Mouse (Mus musculus) skeletal muscle tissue, adult 2 months (tissue): ENCODE measurements at regions not wholly inside any gene's neighbourhood (a gene's known extent, or its start where the extent isn't known, plus 50 kb on each side); places are given as distances from the start of the nearest gene placed in this dataset.
A peak's percentile ranks its signal among the peaks of the same experiment; 100 is the strongest.
"Not testable (repeated sequence)": the region's sequence is repeated elsewhere in the genome, so short reads cannot be mapped to it uniquely, and the experiment has no call there.

Source experiments
- DNase-seq: peaks from one replicate; pipeline ENCODE4 v3.0.0-alpha.2; 2012; ENCODE audit warnings: low read depth, low spot score

DNA sequence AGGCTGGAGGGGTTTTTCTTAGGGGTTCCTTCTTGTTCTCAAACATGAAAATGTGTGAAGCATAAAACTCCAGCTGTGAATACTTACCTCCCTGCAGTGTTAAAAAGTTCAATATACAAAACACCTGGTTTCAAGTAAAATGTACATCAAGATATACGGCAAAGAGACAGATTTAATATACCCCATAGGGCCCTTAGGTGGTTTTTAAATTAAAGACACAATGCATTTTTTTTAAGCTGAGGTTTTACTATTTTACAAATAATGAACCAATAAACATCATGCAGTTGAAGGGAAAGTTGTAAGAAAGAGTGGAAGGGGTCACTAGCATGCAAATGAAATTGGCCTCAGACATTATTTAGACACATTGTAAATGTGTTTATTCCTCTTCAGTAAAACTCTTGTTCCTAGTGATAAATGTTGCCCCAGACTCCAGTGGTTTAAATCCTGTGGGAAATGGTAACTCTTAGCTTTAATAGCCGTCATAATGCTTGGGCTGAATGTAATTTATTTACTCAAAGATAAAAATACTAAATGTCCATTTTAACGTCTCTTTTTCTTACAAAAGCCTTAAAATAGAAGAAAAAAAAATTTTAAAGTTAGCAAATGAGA lies 1337.9 kb downstream of the Efnb2 start:
- no peak for DNase-seq

DNA sequence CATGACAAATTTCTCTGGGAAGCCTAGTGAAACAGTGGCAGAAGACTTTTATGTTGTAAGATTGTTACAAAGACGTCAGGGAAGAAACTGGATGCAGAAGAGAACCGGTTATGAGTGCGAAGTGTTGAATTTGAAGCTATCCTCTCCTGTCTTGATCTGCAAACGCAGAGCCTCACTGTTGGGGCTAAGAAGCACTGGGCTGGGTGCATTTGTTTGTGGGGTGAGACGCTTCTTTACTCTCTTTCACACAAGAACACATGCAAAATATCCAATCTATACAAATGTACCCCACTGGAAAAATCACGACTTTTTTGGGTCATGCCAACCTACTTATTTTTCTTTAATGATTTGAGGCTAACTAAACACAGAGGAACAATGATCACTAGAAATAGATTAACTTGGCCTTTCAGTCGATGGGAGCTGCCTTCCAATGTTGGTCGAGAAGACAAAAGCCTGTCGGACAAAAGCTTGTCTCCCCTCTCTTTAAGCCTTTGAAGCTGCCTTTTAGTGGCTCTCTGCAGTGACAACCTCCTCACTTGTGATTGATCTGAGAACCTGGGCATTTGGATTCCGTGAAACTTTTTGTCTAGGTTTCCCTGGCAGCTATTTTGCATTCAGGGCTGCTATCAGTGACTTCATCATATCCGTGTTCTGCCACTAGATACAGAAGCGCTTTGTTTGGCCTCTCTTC lies 1338.5 kb downstream of the Efnb2 start:
- DNase-seq = no peak

DNA sequence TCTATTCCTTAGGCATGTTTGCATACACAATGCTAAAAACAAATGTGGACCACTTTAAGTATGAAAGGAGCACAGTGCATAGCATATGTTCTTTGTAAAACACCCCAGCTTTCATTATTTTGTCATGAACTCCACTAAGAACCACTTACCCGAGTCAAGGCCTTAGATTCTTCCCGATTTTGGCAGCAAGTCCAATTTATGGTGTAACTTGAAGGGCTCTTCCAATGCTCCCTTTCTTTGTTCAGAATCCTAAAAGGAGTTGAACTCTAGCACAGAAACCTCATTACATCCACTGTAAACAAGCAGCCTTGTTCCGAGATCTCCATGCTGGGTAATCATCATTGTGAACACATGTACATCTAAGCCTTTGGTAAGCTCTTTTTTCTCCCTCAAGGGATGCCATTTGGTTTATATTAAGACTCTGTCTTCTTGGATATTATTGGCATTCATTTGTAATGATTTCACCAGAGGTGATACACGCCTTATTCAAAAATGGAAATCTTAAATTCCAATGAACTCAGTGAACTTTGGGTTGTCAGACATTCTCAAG lies 1344.2 kb downstream of the Efnb2 start:
- DNase-seq = no peak

DNA sequence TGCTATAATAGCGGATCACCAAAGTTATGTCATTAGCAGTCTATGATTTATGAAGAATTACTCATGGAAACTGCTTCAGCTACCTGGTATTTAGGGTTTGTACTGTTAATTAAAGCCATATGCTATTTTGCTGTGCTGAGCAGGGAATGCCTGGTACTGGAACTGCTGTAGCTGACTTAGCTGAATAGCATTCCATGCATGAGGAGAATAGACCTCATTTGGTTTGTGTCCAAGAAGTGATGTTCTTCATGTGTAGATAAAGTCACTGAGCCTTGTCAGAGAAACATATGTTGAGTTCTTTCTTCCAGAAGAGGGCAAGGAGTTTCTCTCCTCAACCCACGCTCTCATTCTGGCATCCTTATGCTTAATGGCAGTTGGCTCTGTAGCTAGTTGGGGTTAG lies 1351.8 kb downstream of the Efnb2 start:
- DNase-seq = no peak

DNA sequence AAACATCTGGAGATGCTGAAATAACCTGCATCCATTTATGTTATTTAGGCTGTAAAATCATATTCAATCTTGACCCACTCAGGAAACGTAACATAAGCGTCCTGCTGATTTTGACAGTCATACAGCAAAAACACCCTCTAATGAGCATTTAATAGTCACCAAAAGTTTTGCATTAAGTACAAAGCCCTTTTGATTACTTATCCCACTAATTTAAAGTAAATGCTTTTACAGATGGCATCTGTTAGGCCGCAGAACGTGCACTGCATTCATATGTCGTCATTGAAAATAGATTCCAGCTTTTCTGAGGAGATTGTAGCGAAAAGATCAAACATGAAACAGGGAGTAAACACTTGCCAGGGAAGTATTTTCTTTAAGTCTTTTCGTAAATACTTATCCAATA lies 1371.7 kb downstream of the Efnb2 start:
- no peak for DNase-seq

DNA sequence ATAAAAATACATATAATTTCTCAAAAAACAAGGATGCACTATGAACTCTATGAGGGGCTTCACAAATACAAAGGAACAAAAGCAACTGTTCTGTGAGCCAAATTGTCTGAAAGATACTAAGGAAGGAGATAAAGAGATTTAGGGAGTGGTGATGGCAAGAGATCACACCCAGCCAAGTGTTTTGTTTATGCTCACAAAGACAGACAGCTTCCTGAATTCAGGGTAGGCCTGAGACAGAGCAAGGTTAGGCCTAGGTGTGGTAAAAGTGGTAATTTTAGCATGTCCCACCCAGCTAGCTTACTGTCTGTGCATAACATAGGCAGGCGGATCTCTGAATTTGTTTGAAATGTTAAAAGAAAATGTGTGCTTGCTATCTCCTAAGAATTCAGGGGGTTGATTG lies 1374.5 kb downstream of the Efnb2 start:
- no peak for DNase-seq

DNA sequence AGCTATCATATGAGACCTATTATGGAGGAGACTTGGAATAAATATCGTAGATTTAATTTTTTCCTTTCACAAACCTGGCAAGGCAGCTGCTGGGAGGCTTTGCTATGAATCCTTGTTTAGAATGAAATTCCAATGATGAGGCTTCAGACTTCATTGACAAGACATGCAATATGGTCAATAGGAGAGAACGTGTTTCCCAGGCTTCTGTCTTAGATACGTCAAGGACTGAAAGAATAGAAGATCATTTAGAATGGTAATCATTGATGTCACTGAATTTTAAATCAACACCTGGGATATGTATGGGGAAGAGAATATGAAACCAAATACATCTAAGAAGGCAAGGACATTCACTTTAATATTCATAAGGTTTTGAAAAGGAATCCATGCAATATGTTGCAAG lies 1393.6 kb downstream of the Efnb2 start:
- DNase-seq = no peak

DNA sequence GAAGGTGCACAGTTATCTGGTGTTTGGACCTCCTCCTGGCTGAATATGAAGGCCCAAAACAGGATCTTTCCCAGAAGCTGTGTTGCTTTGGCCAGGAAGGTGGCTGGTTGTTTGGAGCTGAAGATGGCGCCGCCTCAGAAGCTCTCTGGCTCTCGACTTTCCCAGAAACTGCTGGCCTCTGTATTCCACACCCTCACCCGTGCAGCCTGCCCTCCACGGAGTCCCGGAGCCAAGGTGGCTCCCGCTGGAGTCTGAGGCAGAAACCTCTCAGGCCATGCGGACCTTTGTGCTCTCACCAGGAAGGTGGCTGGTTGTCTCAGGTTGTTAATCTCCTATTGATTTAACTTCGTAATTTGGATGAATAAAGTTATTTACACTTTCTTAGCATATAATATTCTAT lies 1406.7 kb downstream of the Efnb2 start:
- not testable (repeated sequence) for DNase-seq

DNA sequence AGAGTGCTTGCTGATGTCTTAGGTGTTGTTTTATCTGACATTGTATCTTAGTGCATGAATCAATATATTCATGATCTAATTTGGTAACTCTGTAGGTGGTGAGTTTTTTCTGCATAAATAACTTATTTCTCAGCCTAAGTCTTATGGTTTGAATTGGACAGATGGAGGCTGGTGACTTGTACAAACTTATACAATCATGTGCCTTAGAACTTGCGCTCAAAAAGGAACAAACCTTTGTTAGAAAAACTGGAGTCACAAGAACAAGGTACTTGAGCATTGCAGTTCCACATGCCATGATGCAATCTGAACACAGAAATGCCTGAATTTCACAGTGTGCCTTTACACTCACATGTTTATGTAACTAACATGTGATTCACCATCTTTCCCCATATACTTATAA lies 1420.7 kb downstream of the Efnb2 start:
- no peak for DNase-seq

DNA sequence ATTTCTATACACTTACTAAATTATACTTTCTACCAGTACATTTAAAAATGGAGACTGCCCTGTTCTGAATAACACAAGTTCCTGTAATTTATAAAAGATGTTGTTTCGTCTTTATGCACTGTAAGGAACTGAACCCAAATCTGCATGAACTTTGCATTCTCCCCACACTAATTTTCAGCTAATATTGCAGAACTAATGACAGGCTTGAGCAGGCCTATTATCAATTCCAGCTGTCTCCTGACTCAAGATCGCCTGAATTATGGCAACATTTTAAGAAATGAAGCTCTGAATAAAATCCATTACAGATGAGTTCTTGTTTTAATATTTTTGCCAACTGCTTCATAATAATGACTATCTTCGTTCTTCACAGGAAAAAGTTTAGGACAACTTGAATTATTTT lies 1427.0 kb downstream of the Efnb2 start:
- no peak for DNase-seq

DNA sequence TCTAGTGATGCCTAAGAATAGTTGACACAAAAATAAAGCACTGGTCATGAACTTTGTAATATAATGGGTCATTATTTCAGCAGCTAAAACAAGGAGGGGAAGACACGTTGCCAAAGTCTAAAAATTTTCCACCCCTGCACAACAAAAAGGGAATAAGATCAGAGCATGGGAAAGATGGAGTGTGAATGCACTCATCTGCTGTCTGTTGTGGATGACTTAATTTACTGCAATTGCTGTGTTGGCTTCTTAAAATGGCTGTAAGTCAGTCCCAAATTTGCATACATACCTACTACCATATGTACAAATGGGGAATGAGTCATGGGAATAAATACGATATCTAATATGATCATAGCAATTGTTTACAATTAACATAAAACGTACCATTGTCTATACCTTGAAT lies 1441.7 kb downstream of the Efnb2 start:
- DNase-seq = no peak

DNA sequence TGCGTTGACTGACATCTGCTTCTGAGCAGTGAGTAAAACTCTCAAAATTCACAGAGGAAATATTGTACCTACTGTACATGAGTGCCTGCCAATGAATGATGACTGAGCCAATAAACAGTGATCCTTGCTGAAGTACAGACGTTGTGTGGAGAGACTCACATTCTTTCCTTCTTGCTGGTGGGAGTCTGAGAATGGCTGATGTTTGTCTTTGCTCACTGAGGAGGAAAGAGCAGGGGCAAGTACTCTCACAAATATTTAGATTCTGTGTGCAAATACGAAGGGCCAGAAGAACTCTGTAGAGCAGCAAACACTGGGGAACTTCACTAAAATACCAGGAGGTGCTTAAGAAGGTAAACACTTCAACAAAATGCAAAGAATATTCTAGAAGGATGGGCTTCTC lies 1453.9 kb downstream of the Efnb2 start:
- DNase-seq = no peak

DNA sequence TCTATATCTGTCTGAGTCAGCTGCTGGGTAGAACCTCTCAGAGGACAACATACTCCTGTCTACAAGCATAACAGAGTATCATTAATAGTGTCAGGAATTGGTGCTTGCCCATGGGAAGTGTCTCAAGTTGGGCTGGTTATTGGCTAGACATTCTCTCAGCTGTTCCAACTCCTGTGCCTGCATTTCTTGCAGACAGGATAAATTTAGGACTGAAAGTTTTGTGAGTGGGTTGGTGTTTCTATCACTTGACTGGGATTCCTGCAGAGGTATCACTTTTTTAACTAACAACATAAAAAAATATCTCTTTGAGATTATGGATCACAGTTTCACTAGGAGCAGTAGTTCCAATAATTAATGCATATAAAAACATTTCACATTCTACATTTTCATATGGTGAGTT lies 1454.4 kb downstream of the Efnb2 start:
- no peak for DNase-seq

DNA sequence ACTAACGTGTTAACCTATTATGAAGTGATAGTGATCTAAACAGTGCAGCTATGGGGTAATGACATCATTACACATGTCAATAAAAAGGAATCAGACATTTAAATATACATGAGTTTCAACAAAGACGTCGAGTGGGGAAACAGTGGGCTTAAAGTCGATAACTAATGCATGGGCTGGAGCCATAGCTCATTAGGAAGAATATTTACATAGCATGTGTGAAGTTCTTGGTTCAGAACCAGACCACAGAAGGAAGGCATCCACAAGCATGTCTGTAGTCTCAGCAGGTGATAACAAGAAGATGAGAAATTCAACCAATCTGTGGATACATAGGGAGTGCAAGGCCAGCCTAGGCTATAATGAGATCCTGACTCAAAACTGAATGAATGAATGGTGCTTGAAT lies 1456.0 kb downstream of the Efnb2 start:
- DNase-seq = no peak

DNA sequence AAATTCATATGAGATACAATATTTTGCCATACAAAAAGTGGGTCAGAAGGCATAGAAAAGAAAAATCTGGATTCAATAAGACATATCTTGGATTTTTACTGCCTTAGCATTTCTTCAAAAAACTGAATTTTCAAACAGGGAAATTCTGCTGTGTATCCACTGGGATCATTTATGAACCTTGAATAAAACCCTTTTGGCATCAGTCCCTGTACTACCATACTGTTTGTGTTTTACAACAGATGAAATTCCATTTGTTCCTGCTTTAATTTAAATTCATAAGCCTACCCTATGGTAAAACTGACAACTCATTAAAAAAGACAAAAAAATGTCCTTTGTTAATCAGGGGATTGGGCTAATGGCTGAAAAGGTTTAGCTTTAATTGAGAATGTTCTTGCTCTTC lies 1470.3 kb downstream of the Efnb2 start:
- no peak for DNase-seq

DNA sequence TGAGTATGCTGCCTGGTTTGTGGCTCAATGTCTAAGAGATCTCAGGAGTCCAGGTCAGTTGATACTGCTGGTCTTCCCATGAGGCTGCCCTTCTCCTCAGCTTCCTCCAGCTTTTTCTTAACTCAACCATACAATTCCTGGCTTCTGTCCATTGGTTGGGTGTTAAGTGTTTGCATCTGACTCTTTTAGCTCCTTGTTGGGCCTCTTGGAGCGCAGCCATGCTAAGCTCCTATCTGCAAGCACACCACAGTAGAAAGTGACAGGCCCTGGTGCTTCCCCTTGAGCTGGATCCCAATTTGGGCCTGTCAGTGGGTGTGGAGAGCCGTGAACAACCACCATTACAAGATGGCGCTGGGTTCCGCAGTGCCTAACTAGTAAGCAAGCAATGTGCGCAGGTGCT lies 1497.7 kb downstream of the Efnb2 start:
- DNase-seq = no peak

DNA sequence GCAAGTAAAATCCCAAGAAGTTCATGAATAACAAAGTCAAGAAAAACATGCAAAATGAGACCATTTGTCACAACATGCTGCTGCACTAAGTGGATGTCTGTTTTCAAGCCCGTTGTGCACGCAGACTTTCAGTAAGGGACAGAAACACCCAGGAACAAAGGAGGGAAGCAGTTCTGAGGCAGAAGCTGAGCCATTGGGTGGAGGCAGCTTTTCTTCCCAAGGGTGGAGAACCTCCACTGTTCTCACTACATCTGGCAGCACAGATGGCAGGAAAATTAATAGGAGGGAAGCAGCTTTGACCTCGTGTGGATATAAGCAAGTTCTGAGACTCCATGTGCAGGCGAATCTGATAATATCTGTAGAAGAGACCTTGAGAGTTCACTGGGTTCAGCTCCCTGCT lies 1529.3 kb downstream of the Efnb2 start:
- DNase-seq = peak; percentile 2

DNA sequence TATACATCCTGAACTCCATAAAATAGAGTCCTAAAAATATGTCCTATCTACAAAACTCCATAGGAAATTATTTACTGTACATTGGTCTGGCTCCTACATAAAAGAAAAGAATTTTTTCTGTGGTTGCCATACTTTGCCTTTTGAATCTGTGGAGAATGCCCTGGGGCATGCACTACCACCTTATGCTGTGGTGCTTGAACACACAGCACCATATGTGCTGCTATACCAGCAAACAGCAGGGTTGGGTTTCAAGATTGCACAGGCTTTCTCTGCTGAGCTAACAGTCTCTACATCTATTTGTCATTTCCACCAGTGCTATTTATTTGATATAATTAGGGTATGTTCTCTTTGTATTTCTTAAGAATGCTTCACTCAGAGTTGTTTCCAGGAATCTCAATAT lies 1552.2 kb downstream of the Efnb2 start:
- DNase-seq = no peak

DNA sequence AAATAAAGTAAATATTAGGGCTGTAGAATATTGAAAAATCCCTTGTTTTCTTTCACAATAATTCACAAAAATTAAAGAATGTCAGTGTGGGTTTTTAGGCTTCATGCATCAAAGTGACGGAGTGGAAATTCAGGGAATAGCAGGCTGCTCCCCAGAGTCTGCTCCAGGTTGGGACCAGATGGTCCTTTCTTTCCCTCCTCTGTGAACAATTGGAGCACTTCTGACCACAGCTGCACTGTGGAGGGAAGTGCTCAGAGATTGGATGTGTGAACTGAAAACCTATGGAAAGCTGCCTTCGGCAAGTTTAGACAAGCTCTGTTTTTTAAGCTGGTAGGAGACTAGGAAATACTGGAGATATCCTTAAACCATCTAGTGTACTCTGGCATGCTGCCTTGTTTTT lies 1563.5 kb downstream of the Efnb2 start:
- no peak for DNase-seq

DNA sequence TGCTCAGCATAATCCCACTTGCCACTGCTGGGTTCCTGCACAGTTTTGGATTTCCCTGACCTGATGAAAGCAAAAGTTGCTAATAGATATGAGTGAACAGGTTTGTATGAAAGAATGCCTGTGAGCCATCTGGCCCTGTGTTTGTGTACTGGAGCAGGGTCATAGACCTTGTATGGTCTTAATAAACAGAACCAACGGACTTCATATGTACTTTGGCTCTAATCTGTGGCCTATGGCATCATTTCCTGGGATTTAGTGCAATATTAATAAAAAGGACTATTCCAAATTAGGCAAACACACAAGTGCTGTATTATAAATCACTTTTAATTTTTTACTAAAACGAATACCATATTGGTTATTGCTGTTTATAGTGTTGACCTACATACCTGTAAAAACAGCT lies 1568.2 kb downstream of the Efnb2 start:
- no peak for DNase-seq

DNA sequence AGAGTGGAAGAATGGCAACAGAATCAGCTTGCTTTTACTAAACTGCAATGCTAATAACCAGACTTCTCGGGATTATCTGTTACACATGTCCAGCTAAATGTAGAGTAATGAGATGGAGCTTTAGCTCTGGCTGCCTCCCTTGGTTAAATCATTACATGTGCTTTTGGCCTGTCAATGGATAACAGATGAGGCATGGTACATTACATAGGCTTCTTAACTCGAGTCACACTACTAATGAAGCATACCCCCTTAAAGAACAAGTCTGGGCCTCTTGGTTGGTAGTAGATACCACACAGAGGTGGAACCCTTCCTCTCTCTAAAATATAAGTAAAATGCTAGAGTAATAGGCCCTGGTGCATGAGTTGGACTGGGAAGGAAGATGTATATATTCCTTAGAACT lies 1572.9 kb downstream of the Efnb2 start:
- no peak for DNase-seq

DNA sequence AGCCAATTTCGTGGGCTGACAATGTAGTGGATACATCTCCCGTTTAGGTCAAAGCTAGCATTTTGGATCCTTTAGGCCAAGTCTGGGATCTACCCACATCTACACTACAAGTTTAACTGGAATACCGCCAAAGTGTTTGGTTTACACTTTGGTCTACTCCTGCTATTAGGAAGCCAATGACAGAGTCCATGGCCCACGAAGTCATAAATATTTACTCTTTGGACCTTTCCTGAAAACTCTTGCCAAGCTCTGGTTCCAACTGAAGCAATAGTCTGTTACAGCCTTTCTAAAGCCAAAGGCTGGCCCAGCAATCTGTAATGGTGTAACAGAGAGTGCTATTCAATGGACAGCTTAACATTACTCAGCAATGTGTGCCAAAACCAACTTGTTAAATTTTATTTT lies 1600.8 kb downstream of the Efnb2 start:
- DNase-seq = peak; percentile 7

DNA sequence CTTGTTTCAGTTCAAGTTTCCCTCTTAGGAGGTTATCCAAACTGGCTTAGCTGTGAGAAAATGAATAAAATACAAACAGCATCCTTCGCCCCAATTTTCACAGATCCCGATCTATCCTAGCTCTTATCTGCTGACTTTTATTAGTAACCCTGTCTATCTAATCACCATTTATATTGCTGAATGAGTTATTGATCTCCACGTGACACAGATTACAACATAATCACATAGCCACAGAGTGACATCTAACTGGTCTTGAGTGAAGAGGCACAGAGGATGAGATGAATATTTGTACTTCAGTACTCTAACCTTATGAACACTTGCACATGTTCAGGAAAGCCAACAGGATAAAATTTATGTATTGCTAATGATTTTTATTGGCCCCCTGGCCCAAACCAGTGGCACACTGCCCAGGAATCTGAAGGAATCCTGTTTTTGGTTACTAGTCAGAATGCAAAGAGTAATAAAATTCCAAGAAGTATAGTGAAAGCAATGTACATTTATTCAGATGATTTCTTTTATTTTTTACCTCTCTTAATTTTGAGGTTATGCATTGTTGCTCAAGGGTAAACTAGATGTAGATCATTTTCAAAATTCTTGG lies 1634.7 kb downstream of the Efnb2 start:
- no peak for DNase-seq
